Mouse (Mus musculus): ENCODE data around the gene Flrt3. TPM values are rescaled to one million over a fixed set of nuclear protein-coding genes. Genes with fewer than 3 reads are reported as not detected.

Flrt3 gene
- total and polyA plus RNA-seq, 3 experiments: not detected

DNA sequence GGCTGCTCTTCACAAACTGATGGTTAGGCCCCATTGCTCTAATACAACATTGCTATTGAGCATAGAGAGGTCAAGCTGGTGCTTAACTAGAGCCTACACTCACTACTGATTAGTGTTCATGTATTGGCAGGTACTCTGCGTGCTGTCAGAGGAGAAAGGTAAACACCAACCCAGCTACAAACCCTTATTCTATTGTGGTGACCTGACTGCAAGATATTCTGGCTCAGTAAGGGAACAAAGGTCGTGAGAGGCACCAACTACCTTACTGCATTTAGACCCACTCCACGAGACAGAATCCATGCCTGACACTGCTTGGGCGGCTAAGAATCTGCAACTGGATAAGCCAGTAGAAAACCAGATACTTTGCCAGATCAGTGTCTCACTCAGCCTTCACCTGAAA lies 44.6 kb upstream of the Flrt3 start:
- H3K9me3 ChIP-seq (replicated peaks; ENCODE audit: insufficient read depth, low read length): no peaks in the 10 kb centered on the region
- DNase-seq (ENCODE audit: low read depth, low spot score): no peak
- no peak overlapping the region for H3K27ac ChIP-seq (ENCODE audit: control insufficient read depth, low read depth, low read length)
- TF ChIP-seq TCF12 (IDR thresholded peaks at IDR 0.05; ENCODE audit: low read depth, low read length) (no peak), ELF1 (IDR thresholded peaks at IDR 0.05; ENCODE audit: low read depth, low read length) (no peak), MAX (IDR thresholded peaks at IDR 0.05; ENCODE audit: low read length) (no peak), KAT2A (conservative IDR thresholded peaks at IDR 0.05; ENCODE audit: low read depth, low read length) (no peak), USF1 (IDR thresholded peaks at IDR 0.05; ENCODE audit: low read depth, low read length) (no peak), POLR2A (IDR thresholded peaks at IDR 0.05; ENCODE audit: control insufficient read depth in 1 of 2, insufficient read depth in 1 of 2, low read depth in 1 of 2, low read length in 2 of 2, poor library complexity in 1 of 2) (no peak), MEF2A (IDR thresholded peaks at IDR 0.05; ENCODE audit: extremely low read depth, insufficient replicate concordance, low read depth, low read length, poor library complexity, severe bottlenecking) (no peak), ZC3H11A (IDR thresholded peaks at IDR 0.05; ENCODE audit: low read depth, low read length) (no peak), ETS1 (IDR thresholded peaks at IDR 0.05; ENCODE audit: low read depth, low read length) (no peak), POLR2AphosphoS5 (IDR thresholded peaks at IDR 0.05; ENCODE audit: borderline replicate concordance, low read depth, low read length) (no peak), E2F4 (IDR thresholded peaks at IDR 0.05; ENCODE audit: borderline replicate concordance, low read depth, low read length) (no peak), RCOR1 (IDR thresholded peaks at IDR 0.05; ENCODE audit: low read depth, low read length) (no peak), SIN3A (IDR thresholded peaks at IDR 0.05; ENCODE audit: low read length) (no peak), JUND (IDR thresholded peaks at IDR 0.05; ENCODE audit: low read depth, low read length) (no peak), ZKSCAN1 (IDR thresholded peaks at IDR 0.05; ENCODE audit: low read depth, low read length) (no peak)
- no peak overlapping the region for H3K9ac ChIP-seq (ENCODE audit: control insufficient read depth, low read depth, low read length, poor library complexity, severe bottlenecking)
- no peaks in the 10 kb centered on the region for H3K36me3 ChIP-seq (ENCODE audit: control insufficient read depth in 1 of 2, insufficient read depth in 2 of 2, low read length in 2 of 2)
- H3K27me3 ChIP-seq (ENCODE audit: control insufficient read depth in 1 of 2, insufficient read depth in 2 of 2, low read length in 2 of 2): no peaks in the 10 kb centered on the region
- H3K4me3 ChIP-seq (ENCODE audit: control insufficient read depth in 1 of 2, insufficient read depth in 1 of 2, low read depth in 2 of 2, low read length in 2 of 2): no peak overlapping the region
- H3K79me2 ChIP-seq (ENCODE audit: control insufficient read depth, insufficient read depth, low read length, poor library complexity): no peaks in the 10 kb centered on the region
- H3K4me1 ChIP-seq (ENCODE audit: control insufficient read depth in 1 of 2, insufficient read depth in 2 of 2, low read length in 2 of 2): no peaks in the 10 kb centered on the region

DNA sequence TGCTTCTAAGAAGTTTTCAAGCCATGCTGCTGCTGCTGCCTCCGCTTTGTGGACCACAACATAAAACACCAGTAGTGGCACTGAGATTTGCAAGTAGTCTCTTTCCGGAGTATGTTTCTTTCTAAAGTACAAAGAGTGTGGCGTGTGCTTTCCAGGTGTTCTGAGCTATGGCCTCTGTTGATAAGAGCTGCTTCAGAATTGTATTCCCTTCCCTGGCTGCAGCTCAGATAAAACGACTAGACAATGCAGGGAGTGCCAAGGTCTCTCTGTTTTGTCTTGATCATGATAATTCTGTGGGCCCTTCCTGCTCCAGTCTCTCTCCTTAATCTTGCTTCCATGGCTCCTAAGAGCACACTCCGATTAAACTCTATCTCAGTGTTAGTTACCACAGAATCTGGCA lies 36.3 kb upstream of the Flrt3 start:
- Histone ChIP-seq H3K27me3 (ENCODE audit: control insufficient read depth in 1 of 2, insufficient read depth in 2 of 2, low read length in 2 of 2) (no peaks in the 10 kb centered on the region), H3K79me2 (ENCODE audit: control insufficient read depth, insufficient read depth, low read length, poor library complexity) (no peaks in the 10 kb centered on the region), H3K27ac (ENCODE audit: control insufficient read depth, low read depth, low read length) (no peak overlapping the region), H3K36me3 (ENCODE audit: control insufficient read depth in 1 of 2, insufficient read depth in 2 of 2, low read length in 2 of 2) (no peaks in the 10 kb centered on the region), H3K4me3 (ENCODE audit: control insufficient read depth in 1 of 2, insufficient read depth in 1 of 2, low read depth in 2 of 2, low read length in 2 of 2) (no peak overlapping the region), H3K9me3 (replicated peaks; ENCODE audit: insufficient read depth, low read length) (no peaks in the 10 kb centered on the region), H3K9ac (ENCODE audit: control insufficient read depth, low read depth, low read length, poor library complexity, severe bottlenecking) (no peak overlapping the region), H3K4me1 (ENCODE audit: control insufficient read depth in 1 of 2, insufficient read depth in 2 of 2, low read length in 2 of 2) (no peaks in the 10 kb centered on the region)
- no peak for TF ChIP-seq POLR2AphosphoS2 (IDR thresholded peaks at IDR 0.05; ENCODE audit: low read length)
- DNase-seq (ENCODE audit: low read depth, low spot score): no peak

DNA sequence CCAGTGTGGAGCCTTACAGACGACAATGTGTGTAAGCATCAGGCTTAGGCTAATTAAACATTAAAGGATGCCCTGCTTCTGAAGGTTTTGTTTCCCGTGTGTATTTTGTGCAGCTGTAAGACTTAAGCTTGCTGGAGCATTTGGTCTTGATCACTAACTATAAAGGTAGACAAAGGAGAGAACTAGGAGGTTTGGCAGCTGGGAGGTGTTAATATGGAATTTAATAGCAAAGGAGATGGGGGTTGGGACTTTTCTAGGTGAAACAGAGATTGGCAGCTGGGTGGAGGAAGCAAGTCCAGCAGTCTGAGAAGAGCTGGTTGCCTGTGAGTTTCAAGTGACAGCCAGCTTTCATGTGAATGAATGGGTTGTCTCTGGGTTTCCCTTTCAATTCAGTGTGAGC lies 34.0 kb upstream of the Flrt3 start:
- Histone ChIP-seq H3K9ac (ENCODE audit: control insufficient read depth, low read depth, low read length, poor library complexity, severe bottlenecking) (no peak overlapping the region), H3K9me3 (replicated peaks; ENCODE audit: insufficient read depth, low read length) (no peaks in the 10 kb centered on the region), H3K4me1 (ENCODE audit: control insufficient read depth in 1 of 2, insufficient read depth in 2 of 2, low read length in 2 of 2) (no peaks in the 10 kb centered on the region), H3K4me3 (ENCODE audit: control insufficient read depth in 1 of 2, insufficient read depth in 1 of 2, low read depth in 2 of 2, low read length in 2 of 2) (no peak overlapping the region), H3K36me3 (ENCODE audit: control insufficient read depth in 1 of 2, insufficient read depth in 2 of 2, low read length in 2 of 2) (no peaks in the 10 kb centered on the region), H3K79me2 (ENCODE audit: control insufficient read depth, insufficient read depth, low read length, poor library complexity) (no peaks in the 10 kb centered on the region), H3K27ac (ENCODE audit: control insufficient read depth, low read depth, low read length) (no peak overlapping the region), H3K27me3 (ENCODE audit: control insufficient read depth in 1 of 2, insufficient read depth in 2 of 2, low read length in 2 of 2) (no peaks in the 10 kb centered on the region)
- TF ChIP-seq TCF12 (IDR thresholded peaks at IDR 0.05; ENCODE audit: low read depth, low read length) (no peak), SMC3 (IDR thresholded peaks at IDR 0.05; ENCODE audit: low read depth, low read length) (no peak), CHD1 (IDR thresholded peaks at IDR 0.05; ENCODE audit: low read depth, low read length) (no peak), ZKSCAN1 (IDR thresholded peaks at IDR 0.05; ENCODE audit: low read depth, low read length) (no peak), MYB (IDR thresholded peaks at IDR 0.05; ENCODE audit: low read depth, low read length) (no peak), E2F4 (IDR thresholded peaks at IDR 0.05; ENCODE audit: borderline replicate concordance, low read depth, low read length) (no peak), CTCF (IDR thresholded peaks at IDR 0.05 in 2 of 3, conservative IDR thresholded peaks at IDR 0.05 in 1 of 3; ENCODE audit: control insufficient read depth in 1 of 3, insufficient read depth in 1 of 3, low read depth in 2 of 3, low read length in 3 of 3, poor library complexity in 1 of 3, severe bottlenecking in 1 of 3) (no peak), RCOR1 (IDR thresholded peaks at IDR 0.05; ENCODE audit: low read depth, low read length) (no peak), MYC (IDR thresholded peaks at IDR 0.05; ENCODE audit: low read depth, low read length) (no peak), POLR2A (IDR thresholded peaks at IDR 0.05; ENCODE audit: control insufficient read depth in 1 of 2, insufficient read depth in 1 of 2, low read depth in 1 of 2, low read length in 2 of 2, poor library complexity in 1 of 2) (no peak)
- no peak for DNase-seq (ENCODE audit: low read depth, low spot score)
